21 mouse cellular contexts compared by ENCODE assay signal in genomic region chr4:12779211-12779610, GRCm38 (mm10).
"Had no signal": no experiment of that assay in that cellular context is flagged by ENCODE, and none has a peak within 500 bp of the region (broad histone marks: within the 10 kb centered on the region; RNA-seq: fewer than 3 reads in every experiment).

No protein-coding gene starts in this region.

- H3K9me3 ChIP-seq: heart, embryonic 10.5 days; heart, embryonic 12.5 days; hindbrain, embryonic 13.5 days; hindbrain, embryonic 15.5 days; limb, embryonic 10.5 days; limb, embryonic 12.5 days; liver, embryonic 13.5 days had no signal

- H3K9ac ChIP-seq: heart, embryonic 12.5 days; hindbrain, embryonic 13.5 days; hindbrain, embryonic 15.5 days; limb, embryonic 12.5 days; liver, embryonic 13.5 days had no signal

- H3K27me3 ChIP-seq: heart, embryonic 12.5 days; hindbrain, embryonic 13.5 days; hindbrain, embryonic 15.5 days; limb, embryonic 12.5 days; liver, embryonic 13.5 days had no signal

- DNase-seq: gastrocnemius, adult 2 months; gastrocnemius, postnatal 10 days; gastrocnemius, postnatal 25 days; heart, postnatal 10 days; heart, postnatal 36 days; kidney, adult 11 months; kidney, postnatal 10 days; layer of hippocampus, adult 9-11 months; layer of hippocampus, postnatal 36 days; liver; liver, embryonic 13.5 days had no signal

- H3K36me3 ChIP-seq: heart, embryonic 10.5 days; heart, embryonic 12.5 days; hindbrain, embryonic 13.5 days; hindbrain, embryonic 15.5 days; limb, embryonic 10.5 days; limb, embryonic 12.5 days; liver, embryonic 13.5 days had no signal

- H3K4me3 ChIP-seq: gastrocnemius, adult 2 months; heart, embryonic 10.5 days; heart, embryonic 12.5 days; hindbrain, embryonic 13.5 days; hindbrain, embryonic 15.5 days; left cerebral cortex, adult 2 months; limb, embryonic 10.5 days; limb, embryonic 12.5 days; liver, embryonic 13.5 days had no signal

- H3K4me1 ChIP-seq: liver, embryonic 13.5 days had no signal

- ATAC-seq: hindbrain, postnatal 0 days; intestine, embryonic 16.5 days had no signal

- H3K27ac ChIP-seq: gastrocnemius, adult 2 months; heart, embryonic 10.5 days; hindbrain, embryonic 13.5 days; hindbrain, embryonic 15.5 days; hindbrain, postnatal 0 days; left cerebral cortex, adult 2 months; limb, embryonic 10.5 days; limb, embryonic 12.5 days; liver, embryonic 13.5 days had no signal

- H3K4me2 ChIP-seq: heart, embryonic 12.5 days; hindbrain, embryonic 13.5 days; hindbrain, embryonic 15.5 days; limb, embryonic 12.5 days; liver, embryonic 11.5 days; liver, embryonic 13.5 days had no signal
